Mouse (Mus musculus): Measurements from ENCODE around the gene Mmp2.
"Not testable (repeated sequence)": the region's sequence is repeated elsewhere in the genome, so short reads cannot be mapped to it uniquely, and the experiment has no call there.

Mmp2 gene

GRCm38 (mm10) chr8:92839161-92839560 lies 12.1 kb downstream of the Mmp2 start:
- peak; percentile 90 for DNase-seq

- peak; percentile 97 for DNase-seq
These were observed 12.8 kb downstream of the Mmp2 start for GRCm38 (mm10) chr8:92839876-92840275.

- peak; percentile 91 for DNase-seq
These were observed 19.6 kb downstream of the Mmp2 start for GRCm38 (mm10) chr8:92846684-92847083.

GRCm38 (mm10) chr8:92847299-92847698 lies 20.2 kb downstream of the Mmp2 start:
- peak; percentile 93 for DNase-seq

DNA sequence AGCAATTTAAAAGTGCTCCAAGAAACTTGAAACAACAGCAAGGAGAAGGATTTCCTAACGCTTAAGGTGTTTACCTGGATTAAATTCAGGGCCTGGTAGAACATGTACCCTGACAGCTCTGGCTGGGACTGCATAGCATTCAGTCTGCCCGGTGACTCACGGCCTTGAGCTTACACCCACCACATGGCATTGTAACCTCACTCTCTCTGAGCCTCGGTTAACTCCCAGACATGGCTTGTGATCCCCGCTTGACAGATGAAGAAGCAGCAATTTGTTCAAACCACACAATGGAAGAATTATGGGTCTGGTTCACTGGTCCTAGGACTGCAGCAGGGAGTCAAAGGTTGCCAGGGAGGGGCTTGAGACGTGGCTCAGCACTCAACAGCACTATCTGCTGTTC lies 22.2 kb downstream of the Mmp2 start:
- DNase-seq: peak; percentile 88

GRCm38 (mm10) chr8:92850239-92850638 lies 23.1 kb downstream of the Mmp2 start:
- peak; percentile 100 for DNase-seq

DNA sequence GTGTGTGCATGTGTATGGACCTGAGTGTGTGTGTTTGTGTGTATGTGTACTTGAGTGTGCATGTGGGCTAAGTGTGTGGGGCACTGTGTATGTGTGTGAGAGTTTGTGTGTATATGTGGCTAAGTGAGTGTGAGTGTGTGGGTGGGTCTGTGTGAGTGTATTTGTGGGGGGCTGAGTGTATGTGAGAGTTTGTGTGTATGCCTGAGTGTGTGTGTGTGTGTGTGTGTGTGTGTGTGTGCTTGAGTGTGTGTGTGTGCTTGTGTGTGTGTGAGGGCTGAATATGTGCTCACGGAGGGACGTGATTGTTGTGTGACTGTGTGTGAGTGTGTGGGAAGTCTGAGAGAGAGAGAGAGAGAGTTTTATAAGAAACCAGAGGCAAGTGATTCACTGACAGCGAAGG lies 24.3 kb downstream of the Mmp2 start:
- DNase-seq: peak; percentile 64

- DNase-seq: peak; percentile 94
These were observed 26.3 kb downstream of the Mmp2 start for GRCm38 (mm10) chr8:92853188-92853983.

DNA sequence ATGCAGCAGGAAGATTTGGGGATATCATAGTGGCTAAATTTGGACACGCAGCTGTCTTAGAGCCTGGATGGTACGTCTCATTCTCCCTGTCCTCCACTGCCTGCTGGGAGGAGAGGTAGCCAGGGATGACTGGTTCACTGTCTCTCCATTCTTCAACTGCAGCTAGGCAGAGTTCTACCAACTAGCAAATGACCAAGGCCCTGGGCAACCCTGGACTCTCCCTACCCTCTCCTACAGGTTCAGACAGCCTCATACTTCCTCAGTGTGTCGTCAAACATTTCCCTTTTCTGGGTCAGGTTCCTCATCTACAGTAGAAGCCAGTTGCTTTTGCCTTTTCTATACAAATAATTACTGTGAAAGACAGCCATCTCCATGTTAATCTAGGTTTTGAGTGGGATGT lies 27.6 kb downstream of the Mmp2 start:
- DNase-seq: peak; percentile 84

DNA sequence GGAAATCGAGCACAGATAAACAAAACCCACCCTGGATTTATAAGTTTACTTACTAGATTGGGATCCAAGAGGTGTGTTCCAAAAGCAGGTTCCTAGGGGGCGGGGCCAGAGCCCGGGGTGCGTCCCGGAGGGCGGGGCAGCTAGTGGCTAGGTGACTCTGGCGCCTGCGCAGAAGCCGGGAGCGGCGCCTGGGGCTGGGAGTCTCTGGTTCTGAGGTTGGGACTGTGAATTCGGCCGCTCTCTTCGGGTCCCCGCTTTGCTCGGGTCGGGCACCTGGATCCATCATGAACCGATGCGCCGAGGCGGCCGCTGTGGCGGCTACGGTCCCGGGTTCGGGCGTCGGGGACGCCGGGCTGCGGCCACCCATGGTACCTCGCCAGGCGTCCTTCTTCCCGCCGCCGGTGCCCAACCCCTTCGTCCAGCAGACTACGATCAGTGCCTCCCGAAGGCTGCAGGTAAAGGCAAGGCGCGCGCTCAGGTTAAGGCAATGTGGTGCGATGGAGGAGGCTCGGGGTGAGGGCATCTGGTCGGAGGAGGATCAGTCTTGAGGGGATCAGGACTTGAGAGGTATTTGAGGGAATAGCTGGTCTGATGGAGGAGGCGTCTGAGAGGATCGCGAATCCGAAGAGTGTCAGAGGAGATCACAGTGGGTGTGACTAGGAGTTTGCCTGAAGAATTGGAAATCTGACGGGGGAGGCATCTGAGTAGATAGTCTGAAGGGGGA lies 28.2 kb downstream of the Mmp2 start, which contains the start of gene Lpcat2:
Gene Lpcat2 (plus strand): TSS at position 169 of the 724 bp plus-strand sequence.
- peak; percentile 96 for DNase-seq

DNA sequence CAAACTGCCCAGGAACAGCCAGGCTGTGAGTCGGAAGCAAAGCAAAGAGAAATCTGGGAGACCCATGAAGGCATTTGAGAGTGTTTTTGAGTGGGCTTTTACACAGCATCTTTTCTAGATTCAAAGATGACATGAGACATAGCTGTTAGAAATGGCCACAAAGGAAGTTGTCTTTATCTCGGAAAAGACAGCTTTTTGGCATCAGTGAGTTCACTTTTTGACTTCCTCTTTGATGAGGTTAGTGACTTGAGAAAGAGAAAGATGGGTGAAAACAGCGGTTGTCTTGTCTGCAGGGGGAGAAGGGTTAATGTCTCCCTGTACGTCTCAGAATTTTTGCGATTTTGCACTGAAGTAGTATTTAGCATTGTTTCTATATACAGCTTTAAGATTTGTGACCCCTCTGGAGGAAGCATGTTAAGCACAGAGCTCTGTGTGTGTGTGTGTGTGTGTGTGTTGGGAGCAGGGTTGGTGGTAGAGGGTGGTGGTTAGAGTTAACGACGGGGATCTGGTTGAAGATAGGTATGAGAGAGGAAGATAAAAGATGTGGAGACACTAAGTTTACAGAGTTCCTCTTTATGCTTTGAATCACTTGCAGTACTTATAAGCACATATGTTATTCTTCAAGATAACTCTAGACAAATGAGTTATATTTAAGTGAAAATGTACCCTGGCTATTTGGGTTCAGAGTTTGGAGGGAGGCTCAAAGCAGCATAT lies 29.3 kb downstream of the Mmp2 start:
- DNase-seq: peak; percentile 40

DNA sequence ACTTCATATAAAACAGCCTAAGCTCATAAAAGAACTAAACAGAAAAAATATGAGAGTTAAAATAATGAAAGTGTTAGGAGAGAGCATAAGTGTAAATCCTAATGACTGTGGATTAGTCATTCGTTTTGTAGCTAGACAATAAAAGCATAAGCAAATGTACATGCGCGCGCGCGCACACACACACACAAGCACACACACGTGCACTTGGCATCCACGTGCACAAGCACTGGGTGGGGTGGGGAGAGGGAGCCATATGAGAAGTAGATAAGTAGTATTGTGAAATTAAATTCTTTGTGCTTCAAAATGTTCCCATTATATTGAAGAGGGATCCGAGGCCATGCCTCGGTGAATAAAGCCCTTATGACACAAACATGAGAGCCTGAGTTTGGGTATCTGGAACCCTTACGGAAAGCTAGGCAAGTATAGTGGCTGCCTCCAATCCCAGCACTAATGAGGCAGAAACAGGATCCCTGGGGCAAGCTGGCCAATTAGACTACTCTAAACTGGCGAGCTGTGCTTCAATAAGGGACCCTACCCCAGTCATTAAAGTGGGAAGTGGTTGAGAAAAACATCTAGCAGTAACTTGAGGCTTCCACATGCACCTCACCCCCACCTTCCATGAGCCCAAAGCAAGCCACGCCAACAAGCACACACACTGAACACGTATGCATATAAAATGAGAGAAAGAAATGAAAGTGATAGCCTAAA lies 31.5 kb downstream of the Mmp2 start:
- peak; percentile 55 for DNase-seq

GRCm38 (mm10) chr8:92861977-92862376 lies 34.9 kb downstream of the Mmp2 start:
- DNase-seq: peak; percentile 42

DNA sequence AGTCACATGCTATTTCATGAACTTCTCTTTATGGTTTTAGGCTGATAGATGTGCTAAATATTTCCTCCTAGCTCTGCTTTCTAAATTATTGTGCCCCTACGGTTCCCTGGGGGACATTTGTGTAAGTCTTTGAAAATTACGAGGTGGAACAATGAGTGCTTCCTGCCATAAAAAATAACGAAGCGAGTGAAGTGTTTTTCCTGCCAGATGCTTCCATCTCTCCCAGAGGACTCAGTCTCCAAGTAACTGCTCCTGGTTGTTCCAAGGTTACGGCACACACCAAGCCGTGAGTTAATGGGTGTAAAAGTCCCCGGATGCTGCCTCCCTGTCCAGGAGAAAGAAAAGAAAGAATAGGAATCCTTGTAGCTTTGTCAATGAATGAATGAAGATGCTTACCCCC lies 43.2 kb downstream of the Mmp2 start:
- peak; percentile 89 for DNase-seq

DNA sequence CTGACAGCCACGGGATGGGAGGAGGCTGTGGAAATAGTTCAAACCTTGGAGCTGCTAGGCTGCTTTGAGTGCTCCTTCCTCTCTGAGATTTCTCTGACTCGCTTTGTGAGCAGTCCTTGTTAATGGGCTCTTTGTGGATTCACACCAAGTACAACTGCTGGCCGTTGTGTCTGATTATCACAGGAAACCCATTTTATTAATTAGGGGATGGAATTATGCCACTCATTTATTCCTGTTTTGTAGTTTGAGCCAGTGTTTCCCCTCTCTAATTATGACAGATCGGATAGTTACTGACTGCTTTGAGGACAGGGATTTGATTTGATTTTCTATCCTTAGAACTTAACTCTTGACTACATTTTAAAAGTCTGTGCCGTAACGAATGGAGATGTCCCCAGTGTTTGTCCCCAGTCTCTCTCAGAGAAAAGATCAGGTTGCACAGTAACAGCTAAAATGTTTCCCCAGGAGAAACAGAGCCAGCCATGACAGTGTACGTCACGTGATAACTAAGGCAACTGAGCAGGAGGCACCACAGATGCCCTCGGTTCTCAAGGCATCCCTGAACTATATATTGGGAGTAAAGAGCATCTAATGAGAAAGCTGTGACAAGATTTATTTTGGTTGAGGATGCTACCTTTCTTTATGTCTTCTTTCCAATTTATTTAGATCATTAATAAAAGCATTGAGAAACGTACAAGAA lies 45.1 kb downstream of the Mmp2 start:
- peak; percentile 67 for DNase-seq

GRCm38 (mm10) chr8:92875795-92876194 lies 48.7 kb downstream of the Mmp2 start:
- peak; percentile 97 for DNase-seq

DNA sequence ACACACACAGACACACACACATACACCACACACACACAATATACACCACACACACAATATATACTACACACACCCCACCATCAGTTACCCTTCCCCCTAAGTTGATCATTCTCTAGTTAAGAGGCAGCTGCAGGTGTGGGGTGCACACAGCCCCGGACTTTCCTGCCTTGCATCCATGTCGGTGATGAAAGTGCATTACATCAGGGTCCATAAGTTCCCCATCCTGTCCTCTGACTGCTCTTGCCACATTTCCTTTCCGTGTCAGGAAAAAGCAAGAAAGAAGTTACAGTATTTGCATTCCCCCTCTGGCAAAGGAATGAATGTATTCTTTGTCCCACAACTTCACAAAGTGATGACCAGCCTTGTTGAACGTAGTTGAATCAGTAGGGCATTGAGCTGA lies 54.2 kb downstream of the Mmp2 start:
- DNase-seq: peak; percentile 73

DNA sequence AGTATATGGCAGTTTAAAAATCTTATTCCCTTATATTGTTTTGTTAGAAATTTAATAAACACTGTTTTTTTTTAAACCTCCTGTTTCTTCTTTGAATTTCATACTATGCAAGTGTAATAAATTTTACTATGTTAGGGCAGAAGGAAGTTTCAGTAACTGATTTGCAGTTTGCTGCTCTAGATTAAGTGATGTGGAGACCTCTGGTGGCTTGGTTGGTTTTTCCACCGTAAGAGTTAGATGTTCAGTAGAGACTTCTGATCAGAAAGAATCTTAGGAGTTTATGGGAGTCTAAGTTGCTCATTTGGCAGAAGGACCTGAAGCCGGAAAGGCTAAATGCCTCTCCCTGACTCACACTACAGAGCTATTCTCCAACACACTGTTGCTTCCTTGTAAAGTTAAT lies 56.7 kb downstream of the Mmp2 start:
- DNase-seq: peak; percentile 35

- DNase-seq: not testable (repeated sequence)
These were observed 65.1 kb downstream of the Mmp2 start for GRCm38 (mm10) chr8:92892216-92892615.

GRCm38 (mm10) chr8:92893870-92894269 lies 66.8 kb downstream of the Mmp2 start:
- peak; percentile 16 for DNase-seq

DNA sequence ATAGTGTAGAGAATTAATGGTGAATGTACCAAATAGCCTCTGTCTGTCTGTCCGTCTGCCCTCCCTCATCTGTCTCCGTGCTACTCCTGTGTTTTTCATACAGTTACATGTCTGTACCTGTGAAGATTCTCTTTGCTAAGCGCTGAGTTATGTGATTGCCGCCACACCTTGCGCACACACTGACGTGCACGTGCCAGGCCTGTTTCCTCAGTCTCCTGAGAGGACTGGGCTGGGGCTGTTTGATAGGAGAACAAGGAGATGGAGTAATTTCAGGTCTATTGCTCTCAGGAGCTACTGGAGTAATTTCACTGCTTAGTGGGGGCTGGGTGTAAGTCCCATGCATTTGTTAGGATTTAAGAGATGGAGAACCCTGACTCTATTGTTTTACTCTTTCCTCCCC lies 68.0 kb downstream of the Mmp2 start:
- peak; percentile 17 for DNase-seq

DNA sequence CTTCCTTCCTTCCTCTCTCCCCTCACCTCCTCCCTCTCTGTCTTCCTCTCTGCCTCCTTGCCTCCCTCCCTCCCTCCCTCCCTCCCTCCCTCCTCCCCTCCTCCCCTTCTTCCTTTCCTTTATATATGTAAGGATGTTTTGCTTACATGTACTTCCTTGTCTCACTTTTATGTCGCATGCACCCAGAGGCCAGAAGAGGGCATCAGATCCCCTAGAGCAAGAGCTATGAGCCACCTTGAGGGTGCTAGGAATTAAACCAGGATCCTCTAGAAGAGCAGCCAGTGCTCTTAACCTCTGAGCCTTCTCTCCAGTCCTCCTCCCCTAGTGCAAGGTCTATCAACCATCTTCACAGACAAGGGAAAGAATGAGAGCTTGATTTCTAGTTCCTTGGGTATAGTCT lies 69.0 kb downstream of the Mmp2 start:
- peak; percentile 78 for DNase-seq

Data from heart, adult 11 months (tissue).